Mouse (Mus musculus) intestine, embryonic 16.5 days (tissue): ENCODE results near the gene Gm45140. TPM values are rescaled to one million over a fixed set of nuclear protein-coding genes. Genes with fewer than 3 reads are reported as not detected.

ENCODE experiments used
- ATAC-seq: fragments of 200-750 bp; cut with Nextera tagmentation; 2 replicates; pipeline ENCODE4 v1.8.0; 2017; ENCODE audit warnings: moderate TSS enrichment, moderate library complexity
- H3K27ac ChIP-seq: fragments of 300-500 bp; sonication (generic); 2 replicates; pipeline ENCODE4 v1.5.1; 2014; ENCODE audit warnings: mild to moderate bottlenecking, low read length
- H3K27me3 ChIP-seq: fragments of 300-500 bp; sonication (generic); replicated peaks from 2 replicates; pipeline ENCODE4 v1.6.1; 2014; ENCODE audit warnings: low read length, control low read depth, mixed read lengths; ENCODE audit not compliant: control insufficient read depth, insufficient read depth
- H3K36me3 ChIP-seq: fragments of 300-500 bp; sonication (generic); 2 replicates; pipeline ENCODE4 v1.6.1; 2014; ENCODE audit warnings: low read length, control low read depth; ENCODE audit not compliant: control insufficient read depth, insufficient read depth
- H3K4me1 ChIP-seq: fragments of 300-500 bp; sonication (generic); 2 replicates; pipeline ENCODE4 v1.6.1; 2014; ENCODE audit warnings: low read length, control low read depth, mixed read lengths; ENCODE audit not compliant: control insufficient read depth, insufficient read depth
- H3K4me2 ChIP-seq: fragments of 300-500 bp; sonication (generic); 2 replicates; pipeline ENCODE4 v1.6.1; 2014; ENCODE audit warnings: low read depth, low read length, control low read depth
- H3K4me3 ChIP-seq: fragments of 300-500 bp; sonication (generic); 2 replicates; pipeline ENCODE4 v1.5.1; 2014; ENCODE audit warnings: mild to moderate bottlenecking, low read length
- H3K9ac ChIP-seq: fragments of 300-500 bp; sonication (generic); 2 replicates; pipeline ENCODE4 v1.6.1; 2014; ENCODE audit warnings: low read depth, low read length
- H3K9me3 ChIP-seq: fragments of 300-500 bp; sonication (generic); 2 replicates; pipeline ENCODE4 v1.6.1; 2016; ENCODE audit warnings: low read length, control low read depth; ENCODE audit not compliant: control insufficient read depth
- WGBS: fragments of 180-500 bp; shearing (Covaris S2); extraction: QIAGEN DNeasy Blood & Tissue Kit; methylation state at CpG from one replicate; pipeline ENCODE4 v1.1.7; 2014; 5-methylcytosine and 5-hydroxymethylcytosine counted together
- polyA plus RNA-seq: library from polyadenylated mRNA; unstranded; fragments of >200 nt; fragmentation: Nextera tagmentation; extraction: Ambion mirVana; gene quantifications from 2 replicates; pipeline ENCODE4 v1.2.1, GENCODE M21; 2015

Gm45140 gene
- 3.7 and 4.1 TPM in 2 replicates for polyA plus RNA-seq

DNA sequence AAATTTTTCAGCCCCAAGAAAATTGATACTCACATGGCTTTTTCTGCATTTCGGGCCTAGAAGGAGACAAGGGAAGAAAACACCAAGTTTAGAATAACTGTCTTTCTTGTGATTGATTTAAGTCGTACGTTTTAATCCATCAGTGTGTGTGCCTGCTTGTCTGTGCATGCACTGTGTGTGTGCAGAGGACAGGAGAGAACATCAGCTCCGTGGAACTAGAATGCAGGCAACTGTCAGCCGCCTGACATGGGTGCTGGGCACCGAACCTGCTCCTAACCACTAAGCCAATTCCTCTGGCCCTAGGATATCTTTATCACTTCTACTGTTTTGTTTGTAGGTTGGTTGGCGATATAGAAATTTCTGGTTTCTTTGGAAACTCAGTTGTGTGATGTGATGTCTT lies at the start of gene Gm45140:
Gene Gm45140, minus strand, starts transcription at position 101 of the 400 bp plus-strand sequence.
- H3K4me3 ChIP-seq: no peak within 1 kb of the TSS
- no peak for ATAC-seq
- no peak within 1 kb of the TSS for H3K9ac ChIP-seq
- no peak within 1 kb of the TSS for H3K4me2 ChIP-seq
- 0 out of 2 replicates have a peak, but pooled peaks cover 6% of the 10 kb centered on the region for H3K4me1 ChIP-seq
- no peaks in the 10 kb centered on the region for H3K27me3 ChIP-seq
- WGBS: 94% methylated on average over 7 of the region's 7 CpGs
- H3K27ac ChIP-seq: no peak within 1 kb of the TSS
- no peaks in the 10 kb centered on the region for H3K9me3 ChIP-seq
- peaks cover 3% of the 10 kb centered on the region; the same call in 1 of the 2 replicates for H3K36me3 ChIP-seq

DNA sequence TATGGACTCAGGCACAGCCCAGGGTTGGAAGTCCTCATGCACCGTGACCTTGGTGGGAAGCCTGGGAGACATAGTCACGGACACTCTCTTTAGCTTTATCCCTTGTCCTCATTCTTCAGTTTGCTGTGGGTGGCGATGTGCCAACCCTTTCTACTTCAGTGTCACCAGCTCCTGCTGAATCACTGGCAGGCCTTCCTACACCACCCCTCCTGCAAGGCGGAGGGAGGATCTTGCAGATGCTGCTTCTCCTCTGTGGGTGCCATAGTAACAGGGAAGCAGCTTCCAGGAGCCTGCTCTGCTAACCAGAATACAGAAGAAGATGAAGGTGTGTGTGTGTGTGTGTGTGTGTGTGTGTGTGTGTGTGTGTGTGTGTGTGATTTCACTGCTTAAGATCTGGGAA lies 47.2 kb upstream of the Gm45140 start:
- Histone ChIP-seq H3K36me3 (no peaks in the 10 kb centered on the region), H3K4me3 (no peak overlapping the region), H3K27ac (no peak overlapping the region), H3K4me1 (peaks cover 9% of the 10 kb centered on the region; the same call in 1 of the 2 replicates), H3K4me2 (no peak overlapping the region), H3K27me3 (no peaks in the 10 kb centered on the region), H3K9me3 (no peaks in the 10 kb centered on the region), H3K9ac (no peak overlapping the region)
- 75% methylated on average over 4 of the region's 4 CpGs for WGBS
- ATAC-seq: no peak

DNA sequence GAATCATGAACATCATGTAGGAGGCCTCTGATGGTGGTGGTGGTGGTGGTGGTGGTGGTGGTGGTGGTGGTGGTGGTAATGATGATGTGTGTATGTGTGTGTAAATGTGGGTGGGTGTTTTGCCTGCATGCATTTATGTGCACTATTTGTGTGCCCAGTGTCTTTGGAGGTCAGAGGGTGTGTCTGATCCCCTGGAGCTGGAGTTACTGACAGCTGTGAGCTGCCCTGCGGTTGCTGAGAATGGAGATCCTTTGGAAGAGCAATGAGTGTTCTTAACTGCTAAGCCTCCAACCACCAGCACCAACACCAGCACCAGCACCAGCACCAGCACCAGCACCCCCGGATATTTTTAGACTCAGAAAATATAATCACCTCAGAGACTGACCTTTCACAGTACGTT lies 46.6 kb upstream of the Gm45140 start:
- Histone ChIP-seq H3K4me3 (no peak overlapping the region), H3K4me2 (no peak overlapping the region), H3K27me3 (no peaks in the 10 kb centered on the region), H3K36me3 (no peaks in the 10 kb centered on the region), H3K9ac (no peak overlapping the region), H3K9me3 (no peaks in the 10 kb centered on the region), H3K27ac (no peak overlapping the region), H3K4me1 (peaks cover 9% of the 10 kb centered on the region; the same call in 1 of the 2 replicates)
- no peak for ATAC-seq
- WGBS: 81% methylated on average over 3 of the region's 3 CpGs

DNA sequence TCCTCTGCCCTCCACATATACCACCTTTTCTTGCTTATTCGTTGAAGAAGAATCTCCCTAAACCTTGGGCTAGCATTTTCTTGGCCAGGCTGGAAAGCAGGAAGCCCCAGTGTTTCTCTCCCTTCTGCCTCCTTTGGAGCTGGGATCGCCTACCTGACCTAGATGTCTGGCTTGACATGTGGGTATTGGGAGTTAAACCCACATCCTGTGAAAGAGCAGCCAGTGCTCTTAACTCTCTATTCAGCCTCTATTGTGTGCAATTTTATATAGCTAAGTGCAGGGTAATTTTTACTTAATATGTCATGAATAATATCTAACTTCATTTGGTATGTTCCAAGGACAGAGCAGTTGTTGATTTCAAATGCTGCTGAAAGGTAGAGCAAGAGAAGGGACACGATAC lies 44.0 kb upstream of the Gm45140 start:
- 63% methylated on average over 3 of the region's 3 CpGs for WGBS

DNA sequence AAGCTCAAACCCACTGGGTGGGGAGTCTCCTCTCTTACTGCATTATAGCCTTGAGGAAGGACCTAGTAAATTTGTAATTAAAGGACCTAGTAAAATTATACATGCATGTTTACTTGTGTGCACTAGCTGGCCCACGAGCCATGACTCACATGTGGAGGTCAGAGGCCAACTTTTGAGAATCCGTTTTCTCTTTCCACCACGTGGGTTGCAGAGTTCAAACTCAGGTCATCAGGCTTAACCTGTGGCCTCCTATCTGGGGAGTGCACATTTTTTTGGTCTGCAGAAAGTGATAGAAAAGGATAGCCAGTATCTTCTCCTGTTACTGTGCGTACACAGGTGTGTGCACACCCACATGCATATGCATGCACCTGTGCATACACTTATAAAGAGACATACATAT lies 43.4 kb upstream of the Gm45140 start:
- Histone ChIP-seq H3K9ac (no peak overlapping the region), H3K4me3 (no peak overlapping the region), H3K27ac (no peak overlapping the region), H3K9me3 (no peaks in the 10 kb centered on the region; the same call in 1 of the 2 replicates), H3K4me1 (peaks cover 9% of the 10 kb centered on the region; the same call in 1 of the 2 replicates), H3K36me3 (no peaks in the 10 kb centered on the region), H3K4me2 (no peak overlapping the region), H3K27me3 (no peaks in the 10 kb centered on the region)
- WGBS: 24% methylated on average over 4 of the region's 4 CpGs
- ATAC-seq: no peak

More for the DNA sequence above, 44.0 kb upstream of the Gm45140 start:
- Histone ChIP-seq H3K27ac (no peak overlapping the region), H3K9ac (no peak overlapping the region), H3K36me3 (no peaks in the 10 kb centered on the region), H3K4me3 (no peak overlapping the region), H3K4me1 (peaks cover 9% of the 10 kb centered on the region; the same call in 1 of the 2 replicates), H3K4me2 (no peak overlapping the region), H3K9me3 (no peaks in the 10 kb centered on the region), H3K27me3 (no peaks in the 10 kb centered on the region)
- ATAC-seq: no peak

DNA sequence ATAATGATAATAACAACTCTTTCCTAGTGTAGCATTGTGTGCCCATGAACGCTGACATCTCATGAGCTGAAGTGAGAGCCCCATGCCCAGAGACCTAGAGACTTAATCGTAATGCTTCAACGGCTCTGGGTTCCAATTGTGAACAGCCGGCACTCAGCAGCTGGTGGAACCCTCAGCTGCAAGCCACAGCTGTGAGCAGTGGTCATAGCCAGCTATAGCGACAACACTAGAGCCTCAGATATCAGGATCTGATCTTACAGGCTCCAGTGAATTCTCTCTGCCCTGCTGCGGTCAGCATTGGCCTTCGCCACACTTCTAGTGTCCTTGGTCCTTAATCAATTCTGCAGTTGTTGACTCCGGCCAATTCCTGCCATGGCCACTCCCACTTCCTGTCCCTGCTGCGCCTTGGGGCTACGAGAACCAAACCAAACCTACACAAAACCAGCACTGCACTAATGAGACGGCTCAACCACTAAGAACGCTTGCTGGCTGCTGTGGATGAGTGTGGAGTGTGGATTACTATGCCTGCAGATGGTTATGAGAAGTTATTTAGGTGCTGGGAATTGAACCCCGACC lies 40.6 kb upstream of the Gm45140 start:
- WGBS: 71% methylated on average over 13 of the region's 13 CpGs
- Histone ChIP-seq H3K9me3 (no peaks in the 10 kb centered on the region; the same call in 1 of the 2 replicates), H3K4me1 (peaks cover 9% of the 10 kb centered on the region; the same call in 1 of the 2 replicates), H3K9ac (no peak overlapping the region), H3K4me2 (no peak overlapping the region), H3K36me3 (no peaks in the 10 kb centered on the region), H3K27ac (peak overlapping the region; percentile 84), H3K27me3 (no peaks in the 10 kb centered on the region), H3K4me3 (no peak overlapping the region)
- ATAC-seq: no peak

DNA sequence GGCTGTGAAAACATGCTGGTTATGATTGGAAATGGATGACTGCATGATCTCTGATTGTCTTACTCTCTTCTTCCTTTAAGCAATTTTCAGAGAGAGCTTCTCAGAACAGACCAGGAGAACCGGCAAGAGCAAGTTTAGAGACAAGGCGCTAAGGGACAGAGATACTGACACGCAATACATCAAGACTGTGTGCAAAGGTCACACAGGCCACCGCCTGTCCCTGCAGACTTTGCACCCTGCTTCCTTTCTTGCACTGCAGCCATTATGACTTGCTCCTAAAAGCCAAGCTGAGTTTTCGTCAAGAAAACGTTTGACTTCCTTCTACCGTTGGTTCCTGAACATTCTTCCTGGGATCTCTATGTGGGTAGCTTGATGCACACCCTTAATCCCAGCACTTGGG lies 40.0 kb upstream of the Gm45140 start:
- Histone ChIP-seq H3K9me3 (no peaks in the 10 kb centered on the region; the same call in 1 of the 2 replicates), H3K27me3 (no peaks in the 10 kb centered on the region), H3K36me3 (no peaks in the 10 kb centered on the region), H3K4me2 (no peak overlapping the region; the same call in 1 of the 2 replicates), H3K4me1 (peaks cover 9% of the 10 kb centered on the region; the same call in 1 of the 2 replicates), H3K9ac (no peak overlapping the region), H3K27ac (peak overlapping the region; percentile 84), H3K4me3 (no peak overlapping the region)
- 65% methylated on average over 7 of the region's 7 CpGs for WGBS
- ATAC-seq: peak; percentile 83

DNA sequence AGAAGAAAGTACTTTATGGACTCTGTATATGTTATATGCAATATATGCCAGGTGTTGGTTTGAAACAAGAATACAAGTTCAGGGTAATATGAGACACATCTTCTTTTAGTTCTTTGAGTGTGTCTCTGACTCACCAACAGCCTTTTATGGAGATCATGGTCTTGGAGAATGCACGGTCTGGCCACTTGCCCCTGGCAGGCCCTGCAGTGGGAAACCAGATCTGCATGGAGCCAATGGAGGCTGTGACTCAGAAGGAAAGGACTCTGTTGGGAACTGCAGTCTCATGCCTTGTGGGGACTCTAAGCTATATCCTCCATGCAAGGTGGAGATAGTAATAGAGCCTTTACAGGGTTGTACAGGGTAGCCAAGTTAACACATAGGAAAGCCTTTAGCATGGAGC lies 39.5 kb upstream of the Gm45140 start:
- peaks cover 9% of the 10 kb centered on the region; the same call in 1 of the 2 replicates for H3K4me1 ChIP-seq
- ATAC-seq: peak; percentile 27; the same call in 1 of the 2 replicates

DNA sequence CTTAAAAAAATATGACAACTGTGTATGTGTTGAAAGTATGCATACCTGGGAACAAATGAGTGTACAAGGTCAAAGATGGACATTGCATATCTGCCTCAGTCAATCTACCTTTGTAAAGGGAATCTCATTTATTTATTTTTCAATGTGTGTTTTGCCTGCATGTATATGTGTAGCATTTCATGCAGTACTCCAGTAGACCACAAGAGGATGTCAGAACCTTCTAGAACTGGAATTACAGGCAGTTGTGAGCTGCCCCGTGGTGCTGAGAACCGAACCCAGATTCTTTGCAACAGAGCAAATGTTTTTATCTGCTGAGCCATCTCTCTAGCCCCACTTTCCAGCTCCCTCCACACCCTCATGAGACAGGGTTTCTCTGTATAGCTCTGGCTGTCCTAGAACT lies 38.4 kb upstream of the Gm45140 start:
- H3K4me2 ChIP-seq: no peak overlapping the region
- H3K36me3 ChIP-seq: no peaks in the 10 kb centered on the region
- H3K9ac ChIP-seq: no peak overlapping the region
- no peak overlapping the region for H3K27ac ChIP-seq
- peaks cover 5% of the 10 kb centered on the region; the same call in 1 of the 2 replicates for H3K4me1 ChIP-seq
- 88% methylated on average over 2 of the region's 2 CpGs for WGBS
- no peak overlapping the region for H3K4me3 ChIP-seq
- no peak for ATAC-seq
- H3K9me3 ChIP-seq: no peaks in the 10 kb centered on the region; the same call in 1 of the 2 replicates
- H3K27me3 ChIP-seq: no peaks in the 10 kb centered on the region

More for the DNA sequence above, 39.5 kb upstream of the Gm45140 start:
- 71% methylated on average over 1 of the region's 1 CpGs for WGBS
- peak overlapping the region; percentile 84 for H3K27ac ChIP-seq
- H3K4me3 ChIP-seq: no peak overlapping the region
- no peaks in the 10 kb centered on the region for H3K27me3 ChIP-seq
- no peak overlapping the region for H3K9ac ChIP-seq
- no peaks in the 10 kb centered on the region; the same call in 1 of the 2 replicates for H3K9me3 ChIP-seq
- H3K36me3 ChIP-seq: no peaks in the 10 kb centered on the region
- H3K4me2 ChIP-seq: no peak overlapping the region
